Mouse (Mus musculus) heart, adult 10 weeks (tissue): ENCODE measurements around the gene Rslcan18. TPM values are rescaled to one million over a fixed set of nuclear protein-coding genes. Genes with fewer than 3 reads are reported as not detected.

Experiments used
- polyA plus RNA-seq: library from polyadenylated mRNA; stranded (reverse); fragments of 350-450 nt; fragmentation: Illumina TruSeq; extraction: RNeasy Lipid Tissue Mini Kit (QIAGEN cat#74804); gene quantifications from one replicate; pipeline ENCODE4 v1.2.3, GENCODE M21; 2014; ENCODE audit warnings: low read depth, low replicate concordance

Gene Rslcan18
- 1.0 TPM for polyA plus RNA-seq

DNA sequence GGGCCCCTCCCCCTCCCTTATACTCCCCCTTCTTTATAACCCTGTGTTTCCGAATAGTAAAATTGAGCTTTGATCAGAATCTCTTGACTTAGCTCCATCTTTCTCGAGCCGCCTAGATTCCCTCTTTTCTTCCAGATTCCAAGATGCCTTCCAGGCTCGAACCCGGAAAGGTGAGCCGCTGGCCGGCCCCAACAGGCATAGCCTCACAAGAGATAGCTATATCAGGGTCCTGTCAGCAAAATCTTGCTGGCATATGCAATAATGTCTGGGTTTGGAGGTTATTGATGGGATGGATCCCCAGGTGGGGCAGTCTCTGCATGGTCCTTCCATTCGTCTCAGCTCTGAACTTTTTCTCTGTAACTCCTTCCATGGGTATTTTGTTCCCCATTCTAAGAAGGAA, at the start of gene Rslcan18:
TSS of gene Rslcan18 (minus strand) at position 101 of the 400 bp plus-strand sequence.

GRCm38 (mm10) chr13:67121360-67121759, 5.3 kb upstream of the Rslcan18 start, which contains the start of gene Zfp759:
Gene Zfp759 (plus strand): TSS chr13:67121660.

DNA sequence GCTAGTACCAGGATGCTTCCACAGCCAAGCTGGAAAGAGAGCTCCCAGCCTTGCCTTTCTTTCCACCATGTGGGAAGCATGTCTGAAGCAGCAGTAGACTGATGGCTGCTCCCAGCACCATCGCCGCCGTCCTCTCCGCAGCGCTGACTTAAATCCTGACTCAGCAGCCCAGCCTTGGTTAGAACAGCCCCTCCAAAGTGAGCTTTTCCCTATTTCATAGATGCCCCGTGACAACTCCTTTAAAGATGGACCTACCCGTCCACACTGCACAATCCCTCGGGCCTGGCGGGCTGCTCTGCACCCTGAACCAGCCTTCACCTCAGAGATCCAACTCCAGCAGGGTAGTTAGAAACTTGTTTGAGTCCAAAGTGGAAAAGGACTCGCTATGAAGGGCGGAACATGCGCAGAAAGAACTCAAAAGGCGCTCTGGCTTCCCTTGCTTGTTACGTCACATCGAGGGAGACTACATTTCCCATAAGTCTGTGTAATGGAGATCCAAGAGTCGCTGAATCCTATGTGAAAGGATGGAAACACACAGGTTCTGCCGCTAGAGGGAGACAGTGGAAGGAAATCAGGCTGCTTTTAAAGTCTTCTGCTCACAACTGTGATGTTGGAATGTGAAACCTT, 7.8 kb downstream of the Rslcan18 start, which contains the start of gene Gm28557:
TSS of gene Gm28557 (minus strand) at position 411 of the 627 bp plus-strand sequence.

GRCm38 (mm10) chr13:67097876-67098275, 18.2 kb downstream of the Rslcan18 start, which contains the start of gene Zfp708:
Gene Zfp708 (minus strand): TSS chr13:67097976.

GRCm38 (mm10) chr13:67060786-67061358, 55.2 kb downstream of the Rslcan18 start, which contains the start of gene Zfp712:
Gene Zfp712 (minus strand): TSS chr13:67061170.

Other genes starting within 250 kb of the Rslcan18 start
- gene Gm10767, start 211.3 kb downstream of the Rslcan18 start, polyA plus RNA-seq: 1.4 TPM
- 1.6 TPM for gene Zfp712, start 55.1 kb downstream of the Rslcan18 start, polyA plus RNA-seq
- 2.9 TPM for gene Zfp708, start 18.3 kb downstream of the Rslcan18 start, polyA plus RNA-seq
- 1.9 TPM for gene Gm28557, start 7.7 kb downstream of the Rslcan18 start, polyA plus RNA-seq
- 3.1 TPM for gene Zfp759, start 5.4 kb upstream of the Rslcan18 start, polyA plus RNA-seq
- 4.3 TPM for gene Rsl1, start 56.9 kb upstream of the Rslcan18 start, polyA plus RNA-seq
- 0.63 TPM for gene Zfp455, start 78.2 kb upstream of the Rslcan18 start, polyA plus RNA-seq
- gene Zfp458, start 162.2 kb upstream of the Rslcan18 start, polyA plus RNA-seq: 0.99 TPM
- gene Zfp457, start 190.2 kb upstream of the Rslcan18 start, polyA plus RNA-seq: 2.1 TPM
- 2.4 TPM for gene Zfp595, start 216.3 kb upstream of the Rslcan18 start, polyA plus RNA-seq
- gene Gm28044, start 244.3 kb upstream of the Rslcan18 start, polyA plus RNA-seq: 2.9 TPM
- gene Zfp953, start 244.3 kb upstream of the Rslcan18 start, polyA plus RNA-seq: 1.2 TPM